Mouse (Mus musculus): ENCODE data around the gene Tgm2. TPM values are rescaled to one million over a fixed set of nuclear protein-coding genes. Genes with fewer than 3 reads are reported as not detected.

Tgm2 gene
- polyA plus RNA-seq, 1 experiment: 7.2 TPM

DNA sequence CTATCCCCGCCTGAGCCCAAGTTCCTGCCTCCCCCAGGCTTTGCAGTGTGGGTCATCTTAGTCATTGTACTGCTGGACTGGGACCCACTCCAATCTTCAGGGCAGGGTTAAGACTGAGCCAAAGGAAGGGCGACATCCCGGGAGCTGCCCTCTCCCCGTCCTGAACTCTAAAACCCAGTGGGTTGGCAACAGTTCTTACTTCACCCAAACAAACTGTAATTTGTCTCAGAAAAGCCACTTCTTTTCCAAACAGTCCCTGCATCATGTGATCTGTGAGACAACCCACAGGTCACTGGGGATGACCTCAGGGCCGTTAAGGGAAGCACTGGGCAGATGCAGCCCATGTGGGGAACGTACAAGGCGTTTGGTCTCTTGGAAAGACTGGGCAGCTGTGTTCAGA, 10.0 kb downstream of the Tgm2 start:
- no peak for TF ChIP-seq GATA1 (IDR thresholded peaks at IDR 0.05; ENCODE audit: low read length)

DNA sequence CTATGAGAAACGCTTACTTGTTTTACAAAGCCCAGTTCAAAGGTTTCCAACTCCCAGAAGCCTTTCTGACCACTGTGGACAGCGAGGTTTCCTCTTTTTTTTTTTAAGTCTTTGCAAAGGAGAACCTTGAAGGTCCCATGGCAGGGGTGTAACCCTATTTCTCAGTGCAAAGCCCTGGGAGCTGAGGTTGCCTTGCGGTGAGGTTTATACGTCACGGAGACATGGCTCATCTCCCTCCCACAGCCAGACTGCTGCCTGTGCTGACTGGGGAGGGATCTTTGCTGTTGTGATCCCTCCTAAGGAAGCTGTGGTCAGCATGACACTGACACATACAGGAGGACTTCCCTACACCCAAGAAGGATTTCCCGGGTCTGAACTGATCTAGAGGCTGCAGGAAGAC, 13.2 kb downstream of the Tgm2 start:
- TF ChIP-seq GATA1 (IDR thresholded peaks at IDR 0.05; ENCODE audit: low read length): no peak

DNA sequence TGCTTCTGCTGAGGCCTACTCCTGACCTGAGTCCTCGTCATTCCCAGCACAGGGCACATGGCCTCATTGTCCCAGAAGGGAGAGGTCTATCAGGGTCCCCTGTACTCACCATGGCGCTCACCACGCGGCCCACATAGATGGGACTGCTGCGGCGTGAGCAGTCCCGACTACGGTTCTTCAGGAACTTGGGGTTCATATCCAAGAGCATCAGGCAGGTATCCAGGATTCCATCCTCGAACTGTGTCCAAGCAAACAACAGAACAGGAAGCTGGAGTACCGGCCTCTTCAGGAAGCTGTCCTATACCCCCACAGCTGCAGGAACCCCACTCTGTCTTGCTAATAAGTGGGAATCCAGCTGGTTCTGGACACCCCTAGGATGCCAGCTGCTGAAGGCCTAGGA, 13.9 kb downstream of the Tgm2 start:
- no peak for TF ChIP-seq GATA1 (IDR thresholded peaks at IDR 0.05; ENCODE audit: low read length)

DNA sequence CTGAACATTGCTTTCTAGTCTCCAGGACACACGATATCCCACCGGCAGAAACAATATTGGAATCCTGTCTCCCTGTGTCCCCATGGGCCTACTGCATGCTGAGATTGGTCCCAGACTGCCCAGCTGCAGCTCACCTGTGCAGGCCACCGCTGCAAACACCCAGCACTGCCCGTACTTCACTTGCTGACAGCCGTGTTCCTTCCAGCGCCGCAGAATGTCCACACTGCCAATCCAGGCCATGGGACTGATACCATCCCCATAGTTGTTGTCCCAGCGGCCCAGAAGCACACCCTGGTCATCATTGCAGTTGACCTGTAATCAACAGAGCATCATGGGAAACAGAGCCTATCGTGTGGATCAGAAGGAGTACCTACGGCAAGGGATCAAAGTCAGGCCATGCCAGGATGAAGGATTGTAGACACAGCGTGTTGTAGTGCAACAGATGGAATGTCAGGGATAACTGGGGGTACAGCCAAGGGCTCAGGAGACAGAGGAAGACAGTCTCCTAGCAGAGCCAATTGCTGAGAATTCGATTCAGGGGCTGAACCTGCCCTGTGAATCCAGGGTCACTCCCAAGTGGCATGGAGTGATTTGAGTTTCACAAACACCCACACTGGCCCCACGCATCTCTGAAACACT, 14.9 kb downstream of the Tgm2 start:
- TF ChIP-seq GATA1 (IDR thresholded peaks at IDR 0.05; ENCODE audit: low read length): no peak

DNA sequence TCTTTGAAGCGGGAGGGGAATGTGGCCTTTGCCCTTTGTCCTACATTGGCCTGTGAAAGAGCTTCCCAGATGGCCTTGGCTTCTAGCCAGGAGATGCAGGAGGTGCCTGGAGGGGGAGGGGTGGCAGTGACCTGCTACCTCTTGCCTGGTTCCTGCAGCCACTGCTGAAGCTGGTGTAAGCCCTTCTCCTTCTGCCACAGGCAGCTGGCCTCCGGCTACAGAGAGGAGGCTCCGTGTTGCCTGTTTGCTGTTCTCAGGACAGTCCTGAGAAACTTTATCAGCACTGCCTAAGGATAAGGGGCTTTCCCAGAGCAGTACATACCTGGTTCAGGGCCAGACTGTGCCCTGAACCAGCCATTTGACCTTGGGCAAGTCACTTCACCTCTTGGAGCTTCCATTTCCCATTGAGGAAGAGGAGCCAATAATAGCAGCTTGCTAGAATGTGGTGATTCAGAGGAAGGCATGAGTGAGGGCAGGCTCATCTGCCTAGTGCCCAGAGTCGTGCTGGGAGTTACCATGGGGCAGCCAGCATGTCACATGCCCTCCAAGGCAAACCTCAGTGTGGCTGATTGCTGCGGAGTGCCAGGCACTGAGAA, 15.7 kb downstream of the Tgm2 start:
- no peak for TF ChIP-seq GATA1 (IDR thresholded peaks at IDR 0.05; ENCODE audit: low read length)

DNA sequence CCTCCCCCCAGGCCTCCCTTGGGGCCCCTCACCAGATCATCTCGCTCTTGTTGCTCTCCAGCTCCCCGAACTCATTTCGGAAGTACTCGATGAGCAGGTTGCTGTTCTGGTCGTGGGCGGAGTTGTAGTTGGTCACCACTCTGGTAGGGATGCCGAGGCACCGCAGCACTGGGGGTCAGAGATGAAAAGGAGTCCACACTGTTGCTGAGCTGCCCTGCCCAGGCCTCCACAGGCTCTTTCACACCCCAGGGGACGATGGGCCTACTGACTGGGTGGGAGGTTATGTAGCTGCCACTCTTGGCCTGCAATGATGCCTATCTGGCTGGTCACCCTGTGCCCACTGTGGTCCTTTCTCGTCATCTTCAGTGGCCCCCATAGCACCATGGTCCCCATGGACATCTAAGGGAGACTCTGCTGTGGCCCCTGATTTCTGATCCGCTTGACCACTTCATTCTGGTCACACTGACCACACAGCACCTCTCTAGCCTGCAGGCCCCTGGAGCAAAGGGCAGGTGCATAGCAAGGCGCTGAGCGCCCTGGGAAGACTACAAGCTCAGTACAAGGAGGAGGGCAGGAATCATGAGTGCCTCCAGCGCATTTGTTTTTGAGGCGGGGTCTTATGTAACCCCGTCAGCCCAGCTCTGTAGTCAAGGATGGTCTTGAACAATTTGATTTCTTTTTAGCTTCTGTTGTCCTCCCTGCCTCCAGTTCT, 16.8 kb downstream of the Tgm2 start:
- no peak for TF ChIP-seq GATA1 (IDR thresholded peaks at IDR 0.05; ENCODE audit: low read length)

DNA sequence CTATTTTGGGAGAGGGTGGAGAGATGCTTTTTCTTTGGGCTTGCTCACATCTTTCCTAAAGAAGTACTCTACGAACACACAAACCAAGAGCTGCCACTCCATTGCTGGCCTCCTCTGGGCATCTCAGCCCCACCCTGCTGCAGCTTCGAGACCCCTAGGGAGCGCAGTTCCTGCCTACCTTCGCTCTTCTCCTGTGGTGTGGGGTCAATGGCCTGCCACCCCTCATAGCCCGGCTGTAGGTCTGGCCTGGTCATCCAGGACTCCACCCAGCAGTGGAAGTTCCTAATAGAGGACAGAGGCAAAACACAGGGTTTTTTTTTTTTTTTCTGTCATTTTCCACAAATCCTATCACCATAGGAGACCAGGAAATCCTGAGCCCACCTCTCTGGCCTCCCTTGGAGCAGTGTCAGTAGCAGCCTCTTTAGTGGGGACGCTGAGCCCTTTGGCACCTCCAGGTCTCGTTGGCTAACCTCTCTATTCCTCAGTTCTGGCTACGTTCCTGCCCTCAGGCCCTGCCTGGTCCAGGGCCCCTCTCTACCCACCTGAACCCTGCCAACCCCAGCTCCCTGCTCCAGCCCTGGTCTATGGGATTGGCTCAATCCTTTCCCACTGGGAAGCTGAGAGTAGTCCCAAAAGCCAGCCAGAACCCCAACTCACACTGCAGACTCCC, 17.6 kb downstream of the Tgm2 start:
- TF ChIP-seq GATA1 (IDR thresholded peaks at IDR 0.05; ENCODE audit: low read length): no peak

DNA sequence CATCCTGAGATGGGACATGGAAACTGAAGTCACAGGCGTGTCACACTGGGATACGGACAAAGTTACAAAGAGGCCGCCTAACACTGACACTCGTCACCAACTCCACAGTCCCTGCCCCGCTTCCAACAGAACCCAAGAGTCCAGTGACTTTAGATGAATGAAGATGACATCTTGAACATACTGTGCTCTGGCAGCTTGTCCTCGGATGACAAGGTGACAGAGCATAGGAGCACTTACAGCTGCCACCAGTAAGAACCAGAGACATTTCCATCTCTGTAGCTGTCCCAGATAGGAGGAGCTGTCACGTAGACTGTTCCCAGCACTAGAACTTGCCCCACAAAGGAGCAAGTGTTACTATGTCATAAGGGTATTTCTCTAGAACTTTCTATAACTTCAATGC, 18.4 kb downstream of the Tgm2 start:
- TF ChIP-seq GATA1 (IDR thresholded peaks at IDR 0.05; ENCODE audit: low read length): no peak

DNA sequence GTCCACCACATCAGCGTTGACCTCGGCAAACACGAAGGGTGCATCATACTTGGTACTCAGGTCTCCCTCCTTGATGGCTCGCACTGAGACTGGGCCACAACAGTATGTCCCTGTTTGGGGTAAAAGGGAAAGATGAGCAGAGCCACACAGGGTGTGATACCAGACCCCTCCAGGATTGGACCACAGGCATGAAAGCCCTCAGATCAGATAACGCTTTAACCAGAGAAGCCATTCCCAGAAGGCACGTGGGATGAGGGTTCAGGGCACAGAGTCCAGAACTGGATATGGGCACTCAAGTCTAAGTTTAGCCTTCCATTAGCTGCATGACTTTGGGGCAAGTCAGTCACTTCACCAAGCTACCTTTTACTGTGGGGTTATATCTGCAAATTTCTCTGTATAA, 19.0 kb downstream of the Tgm2 start:
- no peak for TF ChIP-seq GATA1 (IDR thresholded peaks at IDR 0.05; ENCODE audit: low read length)

DNA sequence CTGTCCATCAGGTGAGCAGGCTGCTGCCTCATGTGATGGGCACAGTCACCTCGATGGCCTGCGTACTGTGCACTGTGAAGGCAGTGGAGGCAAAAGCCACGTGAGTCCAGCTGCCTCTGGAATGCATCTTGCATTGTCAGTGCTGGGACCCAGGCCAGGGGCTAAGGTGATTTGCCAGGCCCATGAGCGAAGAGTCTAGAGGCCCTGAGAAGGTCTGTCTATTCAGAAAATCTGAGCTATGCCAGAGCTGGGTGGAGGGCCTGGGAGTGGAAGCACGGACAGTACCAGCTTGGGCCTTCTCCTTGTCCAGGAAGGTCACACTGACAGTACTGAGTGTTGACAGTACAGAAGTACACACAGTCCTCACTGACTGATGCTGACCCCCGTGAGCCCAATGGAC, 23.4 kb downstream of the Tgm2 start:
- no peak for TF ChIP-seq GATA1 (IDR thresholded peaks at IDR 0.05; ENCODE audit: low read length)

DNA sequence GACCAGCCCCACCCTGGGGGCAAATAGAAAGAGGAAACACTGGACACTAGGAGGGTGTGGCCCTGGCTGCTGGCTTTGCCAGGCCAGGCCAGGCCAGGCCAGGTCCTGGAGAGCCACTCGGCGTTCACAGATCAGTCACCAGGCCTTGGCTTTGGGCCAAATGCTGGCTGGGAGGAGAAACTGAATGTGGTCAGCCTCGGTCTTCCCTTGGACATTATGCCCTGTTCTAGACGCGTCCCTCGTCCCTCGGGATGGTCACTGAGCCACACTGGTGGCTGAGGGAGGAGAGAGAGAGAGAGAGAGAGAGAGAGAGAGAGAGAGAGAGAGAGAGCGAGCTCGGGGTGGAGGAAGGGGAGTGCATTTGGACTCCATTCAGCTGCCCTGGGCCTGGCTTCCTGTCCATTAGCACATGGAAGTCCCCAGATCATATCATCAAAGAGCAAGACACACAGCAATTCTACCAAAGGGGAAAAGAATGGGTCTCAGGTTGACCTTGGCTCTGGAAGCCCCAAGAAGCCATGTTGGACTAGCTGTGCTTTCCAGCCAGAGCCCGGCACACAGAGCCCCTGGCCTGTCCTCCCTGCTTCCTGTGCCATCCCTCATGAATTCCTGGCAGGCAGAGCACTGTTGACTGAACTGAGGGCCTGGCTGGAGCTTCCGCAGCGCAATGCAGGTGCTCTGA, 24.4 kb downstream of the Tgm2 start:
- no peak for TF ChIP-seq GATA1 (IDR thresholded peaks at IDR 0.05; ENCODE audit: low read length)

DNA sequence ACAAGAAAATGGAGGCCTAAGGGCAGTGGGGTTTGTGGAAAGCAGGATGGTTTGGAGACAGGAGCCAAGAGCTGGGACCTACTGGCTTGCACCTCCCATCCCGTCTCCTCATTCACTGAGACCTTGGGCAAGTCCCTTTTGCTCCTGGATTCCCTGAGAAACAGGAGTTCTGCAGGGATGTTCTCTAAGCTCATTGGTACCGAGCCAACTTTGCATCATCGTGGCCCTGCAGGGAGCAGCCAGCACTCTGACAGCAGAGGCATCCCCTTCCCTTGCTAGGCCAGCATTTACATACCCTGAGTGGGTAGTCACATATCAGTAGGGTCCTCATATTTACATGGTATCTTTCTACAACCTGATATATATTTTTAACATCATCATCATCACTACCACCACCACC, 25.4 kb downstream of the Tgm2 start:
- no peak for TF ChIP-seq GATA1 (IDR thresholded peaks at IDR 0.05; ENCODE audit: low read length)

DNA sequence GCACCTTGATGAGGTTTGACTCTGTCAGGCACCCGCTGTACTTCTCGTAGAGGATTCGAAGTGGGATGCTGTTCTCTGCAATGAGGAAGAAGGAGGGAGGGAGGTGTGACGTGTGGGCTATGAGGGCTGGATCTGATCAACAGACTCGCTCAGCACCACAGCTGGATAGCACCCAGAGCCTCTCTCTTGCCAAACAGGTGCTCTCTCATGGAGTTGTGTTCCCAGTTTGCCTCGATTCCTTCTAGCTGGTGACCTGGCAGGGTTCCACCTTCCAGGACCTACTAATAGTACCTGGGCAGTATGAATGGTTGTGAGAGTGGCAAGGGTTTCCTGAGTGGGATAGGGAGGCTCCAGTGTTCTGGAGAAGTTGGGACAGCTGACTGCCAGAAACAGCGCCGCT, 26.0 kb downstream of the Tgm2 start:
- no peak for TF ChIP-seq GATA1 (IDR thresholded peaks at IDR 0.05; ENCODE audit: low read length)

DNA sequence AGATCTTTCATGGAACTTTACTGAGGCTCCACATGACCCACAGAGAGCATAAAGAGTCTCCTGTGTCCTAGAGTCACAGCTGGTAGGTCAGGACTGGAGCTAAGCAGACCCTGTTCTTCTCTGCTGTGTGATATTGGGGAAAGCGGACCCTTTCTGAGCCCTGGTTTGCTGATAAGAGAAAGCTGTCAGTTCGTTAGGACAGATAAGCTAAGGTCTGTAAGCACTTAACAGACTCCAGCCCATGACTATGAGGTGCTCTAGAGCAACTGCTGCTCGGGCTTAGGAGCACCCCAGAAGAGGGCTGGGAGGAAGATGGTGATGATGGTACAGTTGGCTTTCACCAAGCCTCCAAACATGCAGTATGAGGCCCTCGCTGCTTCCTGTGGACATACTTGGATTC, 27.1 kb downstream of the Tgm2 start:
- TF ChIP-seq GATA1 (IDR thresholded peaks at IDR 0.05; ENCODE audit: low read length): no peak

DNA sequence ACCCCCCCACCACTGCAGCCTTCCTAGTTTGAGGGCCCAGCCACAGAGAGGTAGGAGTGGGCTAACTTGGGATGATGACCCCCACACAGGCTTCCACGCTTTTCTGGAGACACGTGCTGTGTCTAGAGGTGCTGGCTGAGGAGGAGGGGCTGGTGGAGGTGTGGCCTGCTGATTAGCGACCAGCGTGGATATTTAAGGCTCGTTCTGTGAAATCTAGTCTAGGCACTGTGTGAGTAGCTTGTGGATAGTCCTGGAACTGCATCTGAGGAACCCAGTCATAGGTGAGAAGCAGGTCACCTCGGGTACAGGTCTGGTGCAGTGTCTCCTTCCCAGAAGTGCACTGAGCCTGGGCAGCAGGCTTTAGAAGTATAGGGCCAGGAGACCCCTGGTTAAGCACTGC, 29.6 kb downstream of the Tgm2 start:
- TF ChIP-seq GATA1 (IDR thresholded peaks at IDR 0.05; ENCODE audit: low read length): no peak
